Mouse (Mus musculus) heart, postnatal 4 days (tissue): ENCODE measurements at regions not wholly inside any gene's neighbourhood (a gene's known extent, or its start where the extent isn't known, plus 50 kb on each side); places are given as distances from the start of the nearest gene placed in this dataset.

Experiments used
- DNase-seq: peaks from one replicate; pipeline ENCODE4 v3.0.0; 2021

DNA sequence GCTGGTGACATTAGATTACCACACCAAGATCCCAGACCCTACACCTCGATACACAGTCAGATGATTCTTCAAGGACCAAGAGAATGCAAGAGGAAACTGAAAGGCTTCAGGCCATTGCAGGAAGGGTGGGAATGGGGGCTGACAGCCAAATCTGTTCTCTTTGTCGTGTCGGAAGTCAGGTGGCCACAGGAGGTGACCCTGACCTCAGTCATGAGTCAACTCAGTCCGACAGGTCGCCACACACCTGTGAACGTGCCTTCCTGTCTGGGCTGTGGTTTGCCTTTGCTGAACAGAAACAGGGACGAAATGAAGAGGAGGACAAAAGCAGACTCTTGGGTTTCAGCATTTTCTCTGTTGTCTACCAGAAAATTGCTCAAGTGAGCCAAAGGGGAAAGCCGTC lies 318.3 kb upstream of the Gm26657 start:
- no peak for DNase-seq

DNA sequence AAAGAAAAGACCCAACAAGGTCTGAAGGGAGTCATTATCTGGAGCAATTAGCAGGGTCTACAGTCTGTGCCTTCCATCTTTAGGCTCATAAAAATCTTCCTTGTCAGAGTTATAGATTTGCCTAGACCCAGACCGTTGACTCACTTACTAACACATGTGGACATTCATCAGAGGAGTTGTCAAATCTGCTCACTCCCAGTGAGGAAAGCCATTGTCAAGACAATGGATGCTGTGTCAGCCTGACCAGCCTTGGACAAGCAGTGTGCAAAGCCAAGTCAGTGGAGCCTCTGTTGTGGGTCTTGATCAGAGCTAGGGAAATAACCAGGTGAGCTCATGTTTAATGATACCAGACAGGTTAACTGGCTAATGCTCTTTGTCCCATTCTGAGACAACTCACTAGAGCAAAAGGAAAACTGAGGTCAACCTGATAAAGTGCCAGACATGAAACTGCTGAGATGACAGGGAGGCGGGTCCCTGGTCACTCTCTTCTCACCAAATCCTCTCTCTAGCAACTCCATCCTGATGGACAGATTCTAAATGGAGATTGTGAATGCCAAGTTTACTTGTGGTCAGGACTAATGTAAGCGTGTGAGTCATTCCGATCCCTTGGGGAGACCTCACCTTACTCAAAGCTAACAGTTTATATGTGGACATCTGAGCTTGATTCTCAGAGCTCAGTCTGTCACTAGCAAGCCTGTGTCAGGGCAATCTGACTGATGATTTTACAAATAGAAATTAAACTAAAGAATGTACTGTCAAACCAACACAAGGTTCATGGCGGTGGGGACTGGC lies 320.6 kb upstream of the Gm26657 start:
- no peak for DNase-seq

DNA sequence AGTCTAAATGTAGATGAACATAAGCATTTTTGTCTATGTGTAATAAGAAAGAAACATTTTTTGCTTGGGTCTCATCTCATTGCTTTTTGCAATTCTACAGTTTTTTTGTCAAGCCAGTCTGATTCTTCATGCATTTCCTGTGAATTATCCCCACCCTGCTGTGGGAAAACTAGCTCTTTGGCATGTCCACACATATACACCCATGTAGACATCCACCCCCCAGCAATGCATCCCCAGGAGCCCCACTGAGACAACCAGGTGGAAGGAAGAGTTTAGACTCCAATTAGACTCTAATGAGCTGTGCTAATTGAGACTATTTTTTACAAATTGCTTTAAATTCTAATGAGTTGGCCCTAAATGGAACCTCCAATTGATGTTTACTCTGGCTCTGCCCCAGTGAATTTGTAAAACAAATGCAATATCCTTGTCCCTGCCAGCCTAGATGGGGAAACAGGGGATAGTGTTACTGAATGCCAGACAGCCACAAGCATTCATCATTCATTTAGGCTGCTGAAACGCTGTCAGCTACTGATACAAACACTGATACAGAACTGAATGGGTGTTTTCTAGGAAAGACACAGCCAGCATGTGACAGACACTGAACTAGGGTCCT lies 328.7 kb upstream of the Gm26657 start:
- no peak for DNase-seq

DNA sequence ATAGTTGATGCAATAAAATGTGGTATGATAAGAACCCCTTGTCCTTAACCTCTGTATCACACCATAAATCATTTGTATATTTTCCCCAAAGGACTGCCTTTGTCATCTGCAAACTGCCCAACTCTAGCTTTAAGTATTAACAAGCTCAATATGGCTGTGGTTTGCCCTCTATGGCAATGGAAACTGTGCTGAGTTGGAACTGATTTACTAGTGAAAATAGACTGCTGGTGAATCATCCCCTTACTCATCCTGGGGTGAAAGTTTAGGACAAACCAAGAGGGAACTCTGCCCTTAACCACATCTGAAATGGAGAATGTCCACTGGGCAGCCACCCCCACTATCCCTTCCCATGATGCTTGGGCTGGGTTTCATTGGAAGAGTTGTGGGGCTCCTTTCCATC lies 346.1 kb upstream of the Gm26657 start:
- DNase-seq: no peak

DNA sequence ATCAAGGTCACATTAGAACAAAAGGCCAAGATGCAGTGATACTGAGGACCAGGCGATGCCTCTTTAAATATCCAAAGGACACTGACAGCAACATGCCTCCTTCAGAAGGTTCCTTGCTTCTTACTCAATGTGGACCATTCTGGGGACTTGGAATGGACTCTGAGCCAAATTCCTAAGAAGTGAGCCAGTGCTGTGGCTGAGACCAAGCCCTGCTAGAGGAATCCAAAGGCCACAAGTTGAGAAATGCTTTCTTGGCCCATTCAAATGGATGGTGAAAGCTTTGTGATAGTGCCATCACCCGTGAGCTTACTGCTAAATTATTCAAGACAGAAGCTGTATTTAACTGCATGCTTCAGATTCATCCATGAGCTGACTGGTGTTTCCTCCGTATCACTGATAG lies 352.8 kb upstream of the Gm26657 start:
- DNase-seq: no peak

DNA sequence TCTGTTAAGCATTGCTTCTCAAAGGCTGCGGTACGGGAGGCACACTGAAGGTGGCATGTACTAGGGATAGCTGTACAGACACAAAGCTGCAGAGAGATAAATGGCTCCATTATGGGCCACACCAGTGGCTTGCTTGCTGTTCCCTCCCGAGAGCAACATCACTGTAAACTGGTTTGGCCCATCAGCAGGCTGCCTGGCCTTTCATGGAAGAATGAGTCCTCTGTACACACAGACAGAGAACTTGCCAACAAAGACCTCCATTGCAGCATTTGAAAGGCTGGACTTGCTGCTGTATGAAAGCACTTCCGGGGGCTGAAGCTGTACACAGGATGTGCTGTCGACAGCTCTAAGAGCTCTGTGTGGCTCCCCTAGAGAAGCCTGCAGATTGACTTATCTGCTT lies 364.1 kb upstream of the Gm26657 start:
- DNase-seq: no peak

DNA sequence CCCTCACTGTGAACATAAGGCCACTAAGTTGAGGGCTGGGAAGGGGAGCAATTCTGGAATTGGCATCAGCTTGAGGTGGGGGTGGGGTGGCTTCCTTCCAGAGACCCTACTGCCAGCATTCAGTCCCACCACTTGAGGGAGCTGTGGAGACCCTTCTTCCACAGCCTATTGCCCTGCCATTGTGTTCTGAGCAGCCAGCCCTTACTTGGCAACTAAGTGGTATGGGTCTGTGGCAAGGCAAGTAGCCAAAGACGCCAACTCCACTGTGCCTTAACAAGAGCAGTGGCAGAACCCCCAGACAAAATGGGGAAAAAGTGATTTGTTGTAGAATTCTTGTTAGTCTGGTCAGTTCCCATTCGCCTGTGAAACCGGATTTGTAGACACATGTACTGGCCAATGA lies 365.4 kb upstream of the Gm26657 start:
- no peak for DNase-seq

DNA sequence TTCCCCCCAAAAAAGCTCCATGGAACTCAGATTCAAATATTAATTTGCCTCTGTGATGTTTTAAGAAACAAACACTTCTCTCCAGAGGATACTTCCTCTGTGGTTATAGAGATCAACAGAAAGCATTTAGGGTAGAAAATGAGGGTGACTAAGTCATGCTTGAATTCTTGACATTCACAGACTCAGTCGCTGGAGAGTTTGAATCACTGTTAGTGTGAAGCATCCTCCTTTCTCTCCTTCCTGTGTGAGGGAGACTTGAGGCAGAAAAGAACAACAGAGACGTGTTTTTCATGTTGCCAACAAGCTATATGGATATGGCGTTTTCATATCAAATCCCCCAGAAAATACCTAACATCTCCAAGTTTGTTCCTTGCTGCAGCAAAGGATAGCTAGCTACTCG lies 366.1 kb upstream of the Gm26657 start:
- DNase-seq: no peak

DNA sequence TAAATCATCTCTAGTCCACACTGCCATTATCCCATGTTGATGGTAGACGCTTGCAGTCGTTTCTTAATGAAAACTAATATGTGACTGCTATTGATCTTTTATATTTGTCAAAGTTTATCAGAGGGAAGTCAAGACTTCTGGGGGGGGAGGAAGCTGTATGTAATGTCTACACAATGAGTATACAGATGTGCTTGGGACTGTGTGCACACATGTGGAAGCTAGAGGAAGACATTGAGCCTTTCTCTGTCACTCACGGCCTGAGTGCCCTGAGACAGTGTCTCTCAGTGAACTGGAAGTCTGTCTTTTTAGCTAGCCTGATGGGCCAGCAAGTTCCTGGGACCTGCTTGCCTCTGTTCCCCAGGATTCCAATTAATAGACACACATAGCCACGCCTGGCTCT lies 366.7 kb upstream of the Gm26657 start:
- DNase-seq: no peak

DNA sequence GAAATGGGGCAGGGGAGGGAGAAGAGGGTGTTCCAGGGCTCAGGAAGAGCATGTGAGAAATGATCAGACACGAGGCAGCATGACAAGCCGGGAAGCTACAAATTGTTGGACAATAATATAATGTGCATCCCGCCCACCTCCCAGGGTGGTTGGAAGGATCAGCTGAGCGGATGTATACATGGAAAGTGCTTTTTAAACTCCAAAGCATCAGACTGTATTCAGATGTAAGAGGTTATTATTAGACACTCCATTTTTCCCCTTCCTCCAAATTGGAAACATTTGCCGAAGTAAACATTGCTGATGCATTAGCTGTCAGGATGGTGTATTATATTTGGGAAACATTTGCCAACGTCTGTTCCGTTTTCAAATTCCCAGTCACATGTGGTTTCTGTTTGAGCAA lies 367.2 kb upstream of the Gm26657 start:
- DNase-seq: no peak

DNA sequence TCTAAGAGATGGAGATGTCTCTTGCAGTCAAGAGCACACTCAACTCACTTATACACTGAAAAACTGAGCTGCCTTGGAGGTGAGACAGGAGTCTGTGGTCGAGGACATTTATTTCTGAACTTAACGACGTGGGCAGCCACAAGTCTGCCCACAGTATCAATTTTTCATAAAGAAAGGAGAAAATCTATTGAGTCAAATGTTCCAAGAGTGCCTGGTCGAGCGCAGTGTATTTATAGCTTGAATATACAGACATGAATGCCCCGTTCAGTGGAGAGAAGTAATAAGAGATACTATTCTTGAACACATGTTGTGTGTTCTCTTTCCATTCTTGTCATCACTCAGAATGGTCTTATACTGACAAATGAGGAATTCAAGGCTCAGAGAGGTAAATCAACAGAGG lies 375.3 kb upstream of the Gm26657 start:
- DNase-seq: no peak

DNA sequence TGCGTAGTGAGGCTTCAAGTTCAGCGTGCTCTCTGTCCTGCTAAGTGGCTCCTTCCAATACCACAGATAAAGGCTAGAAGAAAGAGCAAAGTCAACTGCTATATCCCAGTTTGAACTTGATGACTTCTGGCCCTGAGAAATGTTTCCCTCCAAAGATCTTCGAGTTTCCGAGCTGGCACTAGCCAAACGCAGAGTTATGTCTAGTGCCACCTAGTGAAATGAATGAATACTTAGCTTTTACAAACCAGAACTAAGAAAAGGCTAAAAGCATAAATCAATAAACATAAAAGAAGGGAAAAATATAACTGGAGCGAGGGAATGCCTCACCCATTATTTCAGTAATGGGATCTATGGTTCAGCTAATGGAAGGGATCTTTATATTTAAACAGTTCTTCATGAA lies 377.7 kb upstream of the Gm26657 start:
- peak; percentile 18 for DNase-seq

DNA sequence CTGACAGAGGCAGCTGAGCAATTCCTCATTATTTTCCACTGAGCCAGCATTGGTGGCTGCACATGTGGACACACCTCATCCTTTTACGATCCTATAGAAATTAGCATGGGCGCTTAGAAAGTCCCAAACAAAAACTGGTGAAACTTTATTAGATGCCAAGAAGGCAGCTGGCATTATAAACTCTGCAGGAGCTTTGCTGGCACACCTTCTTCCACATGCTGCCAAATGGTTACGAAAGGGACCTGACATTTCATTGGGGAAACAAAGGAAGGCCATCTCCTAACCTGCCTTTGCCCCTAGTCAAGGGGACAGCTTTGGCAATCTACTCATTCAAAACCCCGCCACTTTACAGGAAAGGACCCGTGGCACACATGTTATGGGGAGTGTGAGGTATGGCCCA lies 390.7 kb upstream of the Gm26657 start:
- no peak for DNase-seq

DNA sequence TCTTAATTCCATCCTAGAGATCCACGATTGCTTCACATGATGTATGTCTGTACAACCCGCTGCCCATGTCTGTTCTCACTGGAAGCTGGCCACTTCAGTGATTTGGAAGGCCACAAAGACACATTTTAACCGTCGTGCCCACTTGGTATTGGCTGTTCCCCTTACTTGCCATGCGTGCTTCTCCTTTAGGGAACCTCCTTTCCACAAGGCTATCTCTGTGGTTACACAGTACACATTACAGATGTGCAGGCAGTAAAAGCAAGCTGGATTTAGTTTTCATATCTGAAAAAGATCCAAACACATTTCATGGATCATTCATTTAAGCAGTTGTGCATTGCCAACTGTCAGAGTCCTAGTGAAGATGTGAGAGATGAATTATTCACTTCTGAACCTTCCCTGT lies 414.7 kb upstream of the Gm26657 start:
- DNase-seq: no peak

DNA sequence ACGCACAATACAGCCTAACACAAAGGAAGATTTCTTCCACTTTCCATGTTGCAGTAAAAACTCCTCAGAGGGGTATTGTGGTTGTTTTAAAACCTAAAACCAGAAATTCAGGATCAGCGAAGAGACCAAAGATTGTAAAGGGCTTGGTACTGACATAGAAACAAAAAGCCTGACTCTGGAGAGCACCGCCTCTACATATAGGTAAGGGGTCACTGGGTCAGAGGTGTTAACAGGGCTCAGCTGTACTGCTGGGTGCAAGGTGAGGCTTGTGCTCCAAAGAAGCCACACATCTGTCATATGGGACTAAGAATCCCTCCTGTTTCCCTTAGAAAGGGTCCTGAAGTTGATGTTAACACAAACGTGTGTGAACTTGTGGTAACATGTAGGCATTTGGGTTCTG lies 420.7 kb upstream of the Gm26657 start:
- DNase-seq: no peak

DNA sequence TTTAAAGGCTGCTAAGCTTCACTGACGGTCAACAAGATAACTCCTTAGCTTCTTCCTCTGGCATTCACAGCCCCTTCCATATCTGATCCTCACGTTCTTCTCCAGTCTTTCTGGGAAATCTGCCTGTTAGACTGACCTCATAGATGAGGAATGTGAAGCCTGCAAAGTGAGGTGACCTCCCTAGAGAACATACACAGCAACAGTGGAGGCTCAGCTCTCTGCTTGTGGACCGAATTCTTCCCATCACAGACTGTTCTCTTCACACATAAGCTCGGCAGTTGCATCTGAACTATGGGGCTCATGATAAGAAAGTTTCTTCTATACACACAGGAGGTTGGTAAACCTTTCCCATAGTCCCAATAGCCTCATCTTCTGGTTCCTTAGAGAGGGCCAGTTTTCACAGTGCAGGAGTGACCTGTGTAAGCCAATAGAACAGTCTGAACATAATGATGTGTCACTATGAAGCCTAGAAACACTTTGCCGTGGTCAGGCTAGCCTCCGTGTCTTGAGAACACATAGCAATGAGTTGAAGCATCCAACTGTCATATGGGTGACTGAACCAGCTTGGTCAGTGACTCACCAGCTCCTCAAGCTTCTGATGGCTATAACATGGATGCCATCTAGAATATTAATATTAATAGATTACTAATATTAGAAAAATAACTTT lies 434.1 kb upstream of the Gm26657 start:
- no peak for DNase-seq

DNA sequence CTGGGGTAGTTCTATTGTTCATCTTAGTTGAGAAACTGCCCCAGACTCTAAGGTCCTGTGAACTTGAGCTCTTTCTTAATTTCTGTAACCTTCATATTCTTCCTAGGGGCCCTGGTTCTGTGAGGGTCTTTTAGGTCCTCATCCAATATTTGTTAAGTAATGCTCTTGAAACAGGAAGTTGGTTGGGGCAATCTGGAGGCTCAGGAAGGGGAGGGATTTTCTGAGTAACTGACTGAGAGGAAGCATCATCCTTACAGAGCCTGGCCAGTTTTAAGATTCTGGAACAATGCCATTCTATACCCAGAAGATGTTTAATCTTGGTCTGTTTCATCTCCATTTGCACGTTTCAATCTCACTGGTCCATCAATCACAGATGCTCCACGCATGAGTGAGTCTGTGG lies 435.6 kb upstream of the Gm26657 start:
- no peak for DNase-seq

DNA sequence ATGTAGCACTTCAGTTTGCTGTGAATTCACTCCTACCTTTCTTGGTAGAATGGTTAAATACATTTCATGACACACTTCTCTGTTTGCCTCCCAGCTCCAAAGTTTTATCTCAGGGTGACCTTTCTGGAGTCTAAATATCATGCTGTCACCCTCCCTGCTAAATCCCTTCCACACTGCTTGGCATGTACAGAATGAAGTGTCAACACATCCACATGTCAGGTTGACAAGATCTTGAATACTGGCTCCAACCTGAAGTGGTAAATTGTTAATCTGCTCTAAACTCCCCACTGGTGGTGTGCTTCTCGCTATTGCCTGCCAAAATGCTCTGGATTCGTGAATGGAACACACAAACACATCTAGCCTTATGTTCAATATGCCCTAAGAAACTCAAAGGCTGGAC lies 451.9 kb upstream of the Gm26657 start:
- peak; percentile 44 for DNase-seq

DNA sequence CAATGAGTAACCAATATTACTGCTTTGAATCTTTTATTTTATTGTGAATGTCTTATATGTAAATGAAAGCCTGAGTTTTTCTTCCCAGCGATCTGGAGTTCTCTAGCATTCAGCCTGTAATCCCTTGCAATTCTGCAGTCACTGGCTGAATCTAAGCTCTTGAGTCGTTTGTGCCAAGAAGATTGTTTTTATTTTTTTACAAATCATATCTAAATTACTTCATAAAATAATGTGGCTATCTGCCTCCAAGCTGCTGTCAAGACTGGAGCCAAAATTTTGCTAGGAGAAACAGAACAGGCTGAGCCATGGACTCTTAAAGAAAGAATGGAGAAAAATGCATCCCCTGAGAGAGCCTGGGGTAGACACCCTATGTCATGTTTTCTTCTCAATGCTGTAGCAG lies 455.4 kb upstream of the Gm26657 start:
- no peak for DNase-seq

DNA sequence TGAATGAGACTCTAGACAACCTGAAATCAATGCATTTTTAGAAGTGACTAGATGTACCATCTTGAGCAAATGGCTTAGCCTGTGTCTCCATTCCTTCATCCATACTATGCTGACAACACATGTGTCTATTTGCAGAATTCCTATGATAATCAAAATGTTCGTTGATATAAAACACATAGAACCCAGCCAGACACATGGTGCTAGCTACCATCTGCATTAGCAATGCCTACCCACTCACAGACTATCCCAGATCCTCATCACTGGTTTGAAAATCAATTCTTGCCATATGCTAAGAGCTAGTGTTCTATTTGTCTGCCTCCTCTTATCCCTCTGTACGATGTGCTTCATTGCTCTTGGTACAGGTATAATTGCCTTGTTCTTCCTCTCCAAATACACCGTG lies 464.0 kb upstream of the Gm26657 start:
- no peak for DNase-seq

DNA sequence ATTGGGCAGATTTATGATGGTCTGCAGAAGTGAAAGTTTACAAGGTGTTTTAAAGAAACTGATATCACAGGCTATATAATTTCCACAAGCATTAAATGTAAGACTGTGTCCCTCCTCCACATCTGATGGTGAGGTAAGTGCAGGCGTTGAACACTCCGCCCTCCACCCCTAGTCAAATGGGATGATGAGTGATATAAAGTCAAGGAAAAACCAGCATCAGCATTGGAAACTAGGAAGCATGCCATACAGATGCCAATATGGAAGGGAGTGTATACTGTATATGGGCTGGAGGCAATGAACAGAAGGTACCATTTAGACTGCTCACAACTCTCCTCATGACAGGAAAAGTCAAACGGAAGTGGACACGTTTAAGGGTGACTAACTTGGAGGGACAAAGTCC lies 468.5 kb upstream of the Gm26657 start:
- DNase-seq: no peak

DNA sequence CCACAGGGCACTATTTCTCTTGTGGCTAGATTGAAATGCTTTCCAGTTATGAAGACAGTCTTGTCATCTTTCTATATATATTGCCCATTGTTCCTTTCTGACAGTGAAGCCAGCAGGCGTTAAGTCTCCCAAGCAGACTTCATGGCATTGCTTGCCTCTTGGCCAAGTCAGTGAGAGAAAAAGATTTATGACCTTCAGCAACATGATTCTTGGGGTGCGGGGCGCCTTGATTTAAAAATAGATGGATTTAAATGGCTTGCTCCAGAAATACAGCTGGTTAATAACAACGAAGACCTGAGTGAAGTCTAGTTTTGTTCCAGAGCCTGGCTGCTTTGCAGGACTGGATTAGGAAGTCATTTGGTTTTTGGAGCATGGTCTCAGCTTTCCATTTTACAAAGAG lies 475.2 kb upstream of the Gm26657 start:
- no peak for DNase-seq

DNA sequence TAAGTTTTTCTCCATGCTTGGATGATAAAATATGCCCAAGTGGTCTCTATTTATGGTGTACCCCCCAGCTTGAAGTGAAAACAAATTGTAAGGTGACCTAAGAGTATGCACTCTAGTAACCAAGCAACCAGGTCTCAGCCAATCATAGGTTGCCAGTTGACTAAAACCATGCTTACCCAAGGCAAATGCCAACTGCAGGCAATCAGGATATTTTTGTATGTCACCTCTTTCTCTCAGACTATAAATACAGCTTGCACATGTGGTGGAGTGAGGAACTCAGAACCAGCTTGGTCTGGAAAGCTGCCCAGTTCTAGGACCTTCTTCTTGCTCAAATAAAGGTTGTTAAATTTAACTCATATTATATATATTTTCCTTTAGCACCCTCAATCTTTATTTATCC lies 476.0 kb upstream of the Gm26657 start:
- peak; percentile 40 for DNase-seq

DNA sequence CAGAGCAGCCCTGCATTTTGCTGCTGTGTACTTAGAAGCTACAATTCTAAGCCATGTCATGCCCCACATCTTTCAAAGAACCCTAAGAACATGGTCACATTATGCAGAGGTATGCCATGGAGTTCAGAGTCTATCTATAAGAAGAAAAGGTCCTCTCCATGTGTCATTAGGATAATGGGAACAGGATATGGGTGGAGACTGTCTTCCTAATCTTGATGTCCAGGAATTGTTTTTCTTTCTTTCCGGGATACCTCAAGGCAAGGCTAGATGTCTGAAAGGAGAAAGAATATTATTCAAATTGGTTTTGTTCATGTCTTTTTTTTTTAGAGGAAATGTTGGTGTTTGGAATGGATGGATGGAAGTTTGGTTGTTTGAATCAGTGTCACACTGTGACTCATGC lies 477.3 kb upstream of the Gm26657 start:
- no peak for DNase-seq
